7 mouse cellular contexts compared by ENCODE assay signal in the genomic region with DNA sequence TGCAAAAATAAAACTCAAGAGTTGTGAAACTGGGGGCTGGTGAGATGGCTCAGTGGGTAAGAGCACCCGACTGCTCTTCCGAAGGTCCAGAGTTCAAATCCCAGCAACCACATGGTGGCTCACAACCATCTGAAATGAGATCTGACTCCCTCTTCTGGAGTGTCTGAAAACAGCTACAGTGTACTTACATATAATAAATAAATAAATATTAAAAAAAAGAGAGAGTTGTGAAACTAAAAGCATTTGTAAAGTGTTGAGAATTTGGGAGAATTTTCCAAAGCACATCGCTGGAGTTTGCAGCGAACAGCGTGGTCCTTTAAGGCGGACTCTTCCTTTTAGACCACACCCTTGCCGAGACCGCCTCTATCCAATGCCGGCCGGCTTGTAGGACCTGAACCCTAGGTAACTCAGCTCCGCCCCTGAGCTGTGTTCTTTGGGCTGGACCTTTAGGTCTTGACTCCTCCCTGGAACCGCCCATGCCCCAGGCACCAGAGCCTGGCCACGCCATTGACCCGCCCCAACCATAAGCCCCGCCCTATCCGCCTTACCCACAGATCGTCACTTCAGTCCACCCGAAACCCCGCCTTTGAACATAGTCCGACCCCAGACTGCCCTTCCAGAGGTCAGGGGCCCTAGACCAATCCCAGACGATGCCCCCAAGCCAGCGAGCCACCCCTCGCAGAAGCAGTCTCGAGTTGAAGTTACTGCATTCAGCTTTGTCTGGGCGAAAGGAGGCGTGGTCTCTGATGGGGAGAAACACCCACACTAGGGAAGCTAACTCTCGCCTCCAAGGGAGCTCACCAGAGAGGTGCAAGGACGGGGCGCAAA. TPM values are rescaled to one million over a fixed set of nuclear protein-coding genes. Genes with fewer than 3 reads are reported as not detected.
DNase-seq lines count a peak whose midpoint lies in the region; ATAC-seq lines count a peak whose summit lies in the region.

No protein-coding gene starts in this region.

- peak overlapping the region; percentile 56 for H3K4me3 ChIP-seq in intestine, embryonic 15.5 days (replicated peaks)
- H3K4me3 ChIP-seq in midbrain, embryonic 10.5 days = peak overlapping the region; percentile 61

- H3K27ac ChIP-seq in intestine, embryonic 15.5 days = peak overlapping the region; percentile 86
- peak overlapping the region; percentile 89 for H3K27ac ChIP-seq in midbrain, embryonic 10.5 days (replicated peaks)

- no peaks in the 10 kb centered on the region for H3K36me3 ChIP-seq in intestine, embryonic 15.5 days
- H3K36me3 ChIP-seq in midbrain, embryonic 10.5 days = no peaks in the 10 kb centered on the region

- DNase-seq in adrenal gland, adult 2 months = peak; percentile 98
- peak; percentile 96 for DNase-seq in embryo, embryonic 11.5 days (ENCODE audit: low read depth, low spot score)
- peak; percentile 89 to 94 for DNase-seq in gastrocnemius, postnatal 36 days
- peak; percentile 78 to 92 for DNase-seq in left cerebral cortex, postnatal 25 days (ENCODE audit: low spot score in 2 of 2)
- peak; percentile 98 for DNase-seq in midbrain, embryonic 10.5 days (ENCODE audit: low spot score)
- DNase-seq in right cerebral cortex, postnatal 4 days = peak; percentile 72

- H3K4me2 ChIP-seq in intestine, embryonic 15.5 days (replicated peaks) = peak overlapping the region; percentile 88

- H3K27me3 ChIP-seq in intestine, embryonic 15.5 days (replicated peaks) = no peaks in the 10 kb centered on the region
- peaks cover 7% of the 10 kb centered on the region for H3K27me3 ChIP-seq in midbrain, embryonic 10.5 days (ENCODE audit: low read depth, poor library complexity, severe bottlenecking)

- H3K9ac ChIP-seq in intestine, embryonic 15.5 days = peak overlapping the region; percentile 49

- ATAC-seq in intestine, embryonic 15.5 days = peak; percentile 96

- WGBS in intestine, embryonic 15.5 days = 2% methylated on average over 29 of the region's 29 CpGs
- 3% methylated on average over 29 of the region's 29 CpGs for WGBS in midbrain, embryonic 10.5 days

- no peaks in the 10 kb centered on the region for H3K9me3 ChIP-seq in intestine, embryonic 15.5 days
- no peaks in the 10 kb centered on the region for H3K9me3 ChIP-seq in midbrain, embryonic 10.5 days (replicated peaks)

- intact Hi-C loops in gastrocnemius, postnatal 36 days (cut with DNase I) = loop anchor here (2.0 kb wide), 1 partner anchor 30 kb away; no protein-coding TSS in a partner anchor
- intact Hi-C loops in left cerebral cortex, postnatal 25 days (cut with DNase I) = loop anchor here (5.0 kb wide), 1 partner anchor 46 kb away; a partner anchor contains a TSS

- H3K4me1 ChIP-seq in intestine, embryonic 15.5 days (replicated peaks) = peaks cover 10% of the 10 kb centered on the region; the same call in 1 of the 2 replicates
- peaks cover 12% of the 10 kb centered on the region for H3K4me1 ChIP-seq in midbrain, embryonic 10.5 days

RNA-seq across cellular contexts. Expression of a gene that starts 0.7 kb away (rescaled TPM):
- total RNA-seq in adrenal gland, adult 2 months (2021) = 10 to 100 TPM; 27.7 to 37.9 TPM
- polyA plus RNA-seq in adrenal gland, adult 2 months (2012; rRNA removed) = 38.2 and 41.7 TPM in 2 replicates
- 10 to 100 TPM; 15.9 to 18.7 TPM for total RNA-seq in gastrocnemius, postnatal 36 days (2021)
- 58.0 and 59.7 TPM in 2 replicates for polyA plus RNA-seq in intestine, embryonic 15.5 days (2015; fragmentation: Nextera tagmentation; extraction: Ambion mirVana)
- 10 to 100 TPM; 47.3 to 53.6 TPM for total RNA-seq in left cerebral cortex, postnatal 25 days (2021)
- polyA plus RNA-seq in midbrain, embryonic 10.5 days (2016; fragmentation: Nextera tagmentation; extraction: Ambion mirVana) = 86.5 and 94.7 TPM in 2 replicates

RNA-seq across cellular contexts. Expression of a gene that starts 5.3 kb away (rescaled TPM):
- under 1 TPM in 1 of 2 experiments, not detected in 1; 0.17 TPM for total RNA-seq in adrenal gland, adult 2 months (2021)
- 0.17 and 0.25 TPM in 2 replicates for polyA plus RNA-seq in adrenal gland, adult 2 months (2012; rRNA removed)
- total RNA-seq in gastrocnemius, postnatal 36 days (2021) = not detected
- 29.5 and 35.3 TPM in 2 replicates for polyA plus RNA-seq in intestine, embryonic 15.5 days (2015; fragmentation: Nextera tagmentation; extraction: Ambion mirVana)
- total RNA-seq in left cerebral cortex, postnatal 25 days (2021) = not detected
- polyA plus RNA-seq in midbrain, embryonic 10.5 days (2016; fragmentation: Nextera tagmentation; extraction: Ambion mirVana) = 0.07 and 0.16 TPM in 2 replicates

RNA-seq across cellular contexts. Expression of a gene that starts 22.5 kb away (rescaled TPM):
- total RNA-seq in adrenal gland, adult 2 months (2021) = 1 to 10 TPM; 2.8 to 5.3 TPM
- 6.7 and 8.7 TPM in 2 replicates for polyA plus RNA-seq in adrenal gland, adult 2 months (2012; rRNA removed)
- total RNA-seq in gastrocnemius, postnatal 36 days (2021) = 1 to 10 TPM; 1.7 to 2.0 TPM
- polyA plus RNA-seq in intestine, embryonic 15.5 days (2015; fragmentation: Nextera tagmentation; extraction: Ambion mirVana) = 17.8 and 20.5 TPM in 2 replicates
- 1 to 10 TPM; 2.9 to 3.2 TPM for total RNA-seq in left cerebral cortex, postnatal 25 days (2021)
- polyA plus RNA-seq in midbrain, embryonic 10.5 days (2016; fragmentation: Nextera tagmentation; extraction: Ambion mirVana) = 2.3 and 2.5 TPM in 2 replicates

RNA-seq across cellular contexts. Expression of a gene that starts 44.9 kb away (rescaled TPM):
- total RNA-seq in adrenal gland, adult 2 months (2021) = 1 to 10 TPM in 1 of 2 experiments, under 1 TPM in 1; 0.89 to 1.5 TPM
- polyA plus RNA-seq in adrenal gland, adult 2 months (2012; rRNA removed) = 0.68 and 1.4 TPM in 2 replicates
- total RNA-seq in gastrocnemius, postnatal 36 days (2021) = under 1 TPM in 1 of 2 experiments, not detected in 1; 0.12 TPM
- 24.6 and 26.1 TPM in 2 replicates for polyA plus RNA-seq in intestine, embryonic 15.5 days (2015; fragmentation: Nextera tagmentation; extraction: Ambion mirVana)
- total RNA-seq in left cerebral cortex, postnatal 25 days (2021) = under 1 TPM in 1 of 2 experiments, not detected in 1; 0.21 TPM
- polyA plus RNA-seq in midbrain, embryonic 10.5 days (2016; fragmentation: Nextera tagmentation; extraction: Ambion mirVana) = 1.8 and 2.0 TPM in 2 replicates

RNA-seq across cellular contexts. Expression of a gene that starts 49.8 kb away (rescaled TPM):
- total RNA-seq in adrenal gland, adult 2 months (2021) = 100 to 1,000 TPM; 301 to 302 TPM
- 214 and 394 TPM in 2 replicates for polyA plus RNA-seq in adrenal gland, adult 2 months (2012; rRNA removed)
- total RNA-seq in gastrocnemius, postnatal 36 days (2021) = 10 to 100 TPM; 41.8 to 45.9 TPM
- 123 and 155 TPM in 2 replicates for polyA plus RNA-seq in intestine, embryonic 15.5 days (2015; fragmentation: Nextera tagmentation; extraction: Ambion mirVana)
- 10 to 100 TPM; 30.5 to 32.9 TPM for total RNA-seq in left cerebral cortex, postnatal 25 days (2021)
- 64.5 and 66.6 TPM in 2 replicates for polyA plus RNA-seq in midbrain, embryonic 10.5 days (2016; fragmentation: Nextera tagmentation; extraction: Ambion mirVana)

Comparison
In these comparisons a context has a peak if more than half of its experiments do, and no peak if none do; other contexts are left out.
1. Peak in every context shown above with its lines: DNase-seq, ATAC-seq, H3K4me3 ChIP-seq and H3K27ac ChIP-seq.